Mouse (Mus musculus) liver, embryonic 16.5 days (tissue): Measurements from ENCODE around the gene Gng8. TPM values are rescaled to one million over a fixed set of nuclear protein-coding genes. Genes with fewer than 3 reads are reported as not detected.

Experiments
- ATAC-seq: fragments of 200-750 bp; cut with Nextera tagmentation; 2 replicates; pipeline ENCODE4 v1.8.0; 2017; ENCODE audit warnings: low read depth, mild to moderate bottlenecking, moderate number of reproducible peaks, moderate library complexity
- H3K27ac ChIP-seq: fragments of 300-500 bp; sonication (generic); 2 replicates; pipeline ENCODE4 v1.5.1; 2014; ENCODE audit warnings: mild to moderate bottlenecking, low read length
- H3K27me3 ChIP-seq: fragments of 300-500 bp; sonication (generic); 2 replicates; pipeline ENCODE4 v1.6.1; 2014; ENCODE audit warnings: low read depth, low read length, mixed read lengths; ENCODE audit not compliant: control insufficient read depth, insufficient read depth
- H3K36me3 ChIP-seq: fragments of 300-500 bp; sonication (generic); 2 replicates; pipeline ENCODE4 v1.6.1; 2014; ENCODE audit warnings: mild to moderate bottlenecking; ENCODE audit not compliant: control insufficient read depth, insufficient read depth
- H3K4me1 ChIP-seq: fragments of 300-500 bp; sonication (generic); 2 replicates; pipeline ENCODE4 v1.6.1; 2014; ENCODE audit warnings: low read depth, low read length, mixed read lengths; ENCODE audit not compliant: control insufficient read depth
- H3K4me2 ChIP-seq: fragments of 300-500 bp; sonication (generic); 2 replicates; pipeline ENCODE4 v1.6.1; 2014; ENCODE audit warnings: low read depth, low read length, mixed read lengths
- H3K4me3 ChIP-seq: fragments of 300-500 bp; sonication (generic); 2 replicates; pipeline ENCODE4 v1.5.1; 2014; ENCODE audit warnings: low read depth, mild to moderate bottlenecking, low read length
- H3K9ac ChIP-seq: fragments of 300-500 bp; sonication (generic); 2 replicates; pipeline ENCODE4 v1.6.1; 2014; ENCODE audit warnings: low read depth, low read length
- H3K9me3 ChIP-seq: fragments of 300-500 bp; sonication (generic); replicated peaks from 2 replicates; pipeline ENCODE4 v1.6.1; 2016; ENCODE audit warnings: low read length; ENCODE audit not compliant: control insufficient read depth
- WGBS: fragments of 180-500 bp; shearing (Covaris S2); extraction: QIAGEN DNeasy Blood & Tissue Kit; methylation state at CpG from one replicate; pipeline ENCODE4 v1.1.7; 2014; ENCODE audit not compliant: insufficient replicate concordance; 5-methylcytosine and 5-hydroxymethylcytosine counted together
- polyA plus RNA-seq: library from polyadenylated mRNA; unstranded; fragments of >200 nt; fragmentation: Nextera tagmentation; extraction: Ambion mirVana; gene quantifications from 2 replicates; pipeline ENCODE4 v1.2.1, GENCODE M21; 2015

Gene Gng8
- polyA plus RNA-seq, 1 experiment from 2014 or later, result 0.17 TPM

- Histone ChIP-seq H3K36me3 (peaks cover 21% of the 10 kb centered on the region), H3K9ac (peak overlapping the region; percentile 99), H3K4me3 (peak overlapping the region; percentile 85), H3K27me3 (no peaks in the 10 kb centered on the region), H3K4me1 (peaks cover 45% of the 10 kb centered on the region), H3K9me3 (0 out of 2 replicates have a peak, but pooled peaks cover 2% of the 10 kb centered on the region), H3K27ac (no peak overlapping the region), H3K4me2 (peak overlapping the region; percentile 88)
- 15% methylated on average over 6 of the region's 6 CpGs for WGBS
- ATAC-seq, result no peak
Observed at GRCm38 (mm10) chr7:16921881-16922335, 30.3 kb downstream of the Gng8 start.

- peak overlapping the region; percentile 88 for H3K4me2 ChIP-seq
- 0 out of 2 replicates have a peak, but pooled peaks cover 2% of the 10 kb centered on the region for H3K9me3 ChIP-seq
- no peaks in the 10 kb centered on the region for H3K27me3 ChIP-seq
- H3K36me3 ChIP-seq, result peaks cover 16% of the 10 kb centered on the region
- peaks cover 45% of the 10 kb centered on the region for H3K4me1 ChIP-seq
- peak overlapping the region; percentile 94 for H3K27ac ChIP-seq
- no peak for ATAC-seq
- peak overlapping the region; percentile 99 for H3K9ac ChIP-seq
- peak overlapping the region; percentile 85 for H3K4me3 ChIP-seq
- WGBS, result 32% methylated on average over 10 of the region's 10 CpGs
Observed at GRCm38 (mm10) chr7:16922360-16922973, 30.9 kb downstream of the Gng8 start.

DNA sequence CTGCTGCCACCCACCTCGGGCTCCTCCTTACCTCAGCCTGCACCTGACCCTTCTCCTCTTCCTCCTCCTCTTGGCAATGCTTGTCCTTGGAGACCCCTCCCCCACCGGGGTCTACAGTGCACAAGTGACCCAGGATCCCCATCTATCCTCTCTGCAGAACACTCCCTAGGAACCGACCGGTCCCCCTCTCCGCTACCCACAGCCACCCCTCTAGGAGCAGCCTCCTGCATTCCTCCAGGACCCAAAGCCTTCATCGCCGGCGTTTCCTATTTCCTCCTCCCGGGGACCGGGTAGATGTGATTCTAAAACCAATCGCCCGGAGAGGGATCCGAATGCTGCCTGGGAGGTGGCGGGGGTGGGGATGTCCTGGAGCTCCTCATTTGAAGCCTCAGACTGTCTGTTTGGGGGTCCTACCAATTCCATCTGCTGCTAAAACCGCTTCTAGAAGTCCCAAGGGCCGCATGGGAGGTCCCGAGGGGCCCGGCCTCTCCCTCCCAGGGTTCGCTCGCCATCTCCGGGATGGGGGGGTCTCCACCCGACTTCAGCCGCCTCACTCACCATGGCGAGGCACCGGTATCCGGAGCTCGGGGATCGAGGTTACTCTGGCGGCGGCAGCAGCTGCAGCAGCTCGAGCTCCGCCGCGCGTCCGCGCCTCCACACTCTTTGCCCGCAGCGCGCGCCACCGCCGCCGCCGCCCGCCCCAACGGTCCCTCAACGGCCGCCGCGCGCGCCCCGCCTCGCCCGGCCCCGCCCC is 31.9 kb downstream of the Gng8 start:
- Histone ChIP-seq H3K4me2 (peak overlapping the region; percentile 88), H3K36me3 (peaks cover 7% of the 10 kb centered on the region; the same call in 1 of the 2 replicates), H3K9me3 (0 out of 2 replicates have a peak, but pooled peaks cover 2% of the 10 kb centered on the region), H3K27me3 (no peaks in the 10 kb centered on the region), H3K4me1 (peaks cover 45% of the 10 kb centered on the region), H3K27ac (peak overlapping the region; percentile 94), H3K4me3 (peak overlapping the region; percentile 85), H3K9ac (peak overlapping the region; percentile 99)
- no peak for ATAC-seq
- WGBS, result under 1% methylated on average over 41 of the region's 57 CpGs

GRCm38 (mm10) chr7:16924037-16924834 is 32.6 kb downstream of the Gng8 start, which contains the start of gene Calm3:
Gene Calm3 (minus strand): TSS chr7:16924114.
- ATAC-seq, result peak; percentile 89
- Histone ChIP-seq H3K9me3 (0 out of 2 replicates have a peak, but pooled peaks cover 2% of the 10 kb centered on the region), H3K27ac (peak within 1 kb of the TSS; percentile 94), H3K4me3 (peak within 1 kb of the TSS; percentile 85), H3K4me1 (peaks cover 40% of the 10 kb centered on the region), H3K36me3 (peaks cover 2% of the 10 kb centered on the region; the same call in 1 of the 2 replicates), H3K27me3 (no peaks in the 10 kb centered on the region), H3K4me2 (peak within 1 kb of the TSS; percentile 88), H3K9ac (peak within 1 kb of the TSS; percentile 99)
- 1% methylated on average over 64 of the region's 64 CpGs for WGBS

- no peak for ATAC-seq
- Histone ChIP-seq H3K9ac (no peak overlapping the region), H3K4me2 (no peak overlapping the region), H3K27me3 (no peaks in the 10 kb centered on the region), H3K27ac (no peak overlapping the region), H3K36me3 (no peaks in the 10 kb centered on the region), H3K9me3 (0 out of 2 replicates have a peak, but pooled peaks cover 2% of the 10 kb centered on the region), H3K4me1 (peaks cover 5% of the 10 kb centered on the region), H3K4me3 (no peak overlapping the region)
- 24% methylated on average over 2 of the region's 2 CpGs for WGBS
Observed at GRCm38 (mm10) chr7:16928341-16928740, 36.8 kb downstream of the Gng8 start.

DNA sequence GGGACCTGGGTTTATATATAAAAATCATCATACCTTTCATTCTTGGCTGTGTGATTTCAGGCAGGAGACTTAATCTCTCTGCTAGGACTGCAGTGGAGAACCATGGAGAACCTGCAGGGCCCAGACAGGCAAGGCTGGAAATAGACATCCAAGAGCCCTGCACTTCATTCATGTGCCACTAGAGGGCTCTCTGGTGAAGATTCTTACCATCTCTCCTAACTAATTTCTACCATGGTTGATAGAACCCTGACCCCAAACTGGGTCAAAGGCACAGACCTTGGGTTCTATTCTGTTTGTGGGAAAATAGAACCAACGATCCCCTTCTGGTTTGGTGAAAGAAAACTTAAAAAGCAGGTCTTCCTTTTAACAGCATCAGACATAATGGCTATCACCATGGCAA is 39.3 kb downstream of the Gng8 start:
- H3K4me2 ChIP-seq, result no peak overlapping the region
- H3K9me3 ChIP-seq, result no peaks in the 10 kb centered on the region
- no peak overlapping the region for H3K4me3 ChIP-seq
- no peaks in the 10 kb centered on the region for H3K4me1 ChIP-seq
- H3K36me3 ChIP-seq, result no peaks in the 10 kb centered on the region
- no peak overlapping the region for H3K9ac ChIP-seq
- no peaks in the 10 kb centered on the region for H3K27me3 ChIP-seq
- no peak for ATAC-seq
- no peak overlapping the region for H3K27ac ChIP-seq
- 4% methylated on average over 1 of the region's 1 CpGs for WGBS

DNA sequence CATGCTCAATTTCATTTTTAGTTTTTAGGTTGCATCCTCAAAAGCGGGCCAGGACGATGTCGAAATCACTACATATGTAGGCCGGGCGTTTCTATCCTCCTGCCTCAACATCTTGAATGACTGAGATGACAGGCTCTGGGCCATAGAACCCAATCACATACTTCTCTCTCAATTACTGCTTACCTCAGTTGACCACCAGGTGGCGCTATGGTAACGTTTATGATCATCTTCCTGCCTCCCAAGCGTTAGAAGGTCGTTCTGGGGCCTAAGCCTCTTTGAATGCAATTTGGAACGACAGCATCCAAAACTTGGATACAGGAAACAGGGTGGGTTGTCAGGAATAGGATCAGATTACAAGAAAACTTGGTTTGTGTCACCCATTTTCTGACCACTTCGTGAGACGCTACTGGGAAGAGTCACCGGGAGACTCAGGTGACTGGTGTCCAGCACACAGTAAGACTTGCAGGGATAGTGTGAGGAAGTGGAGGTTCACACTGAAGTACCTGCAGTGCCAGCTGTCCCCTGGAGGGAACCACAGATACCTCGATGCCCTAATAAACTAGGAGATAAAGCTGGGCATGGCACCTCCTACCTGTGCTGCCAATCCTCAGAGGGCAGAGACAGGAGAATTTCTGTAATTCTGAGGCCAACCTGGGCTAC is 40.5 kb downstream of the Gng8 start:
- 19% methylated on average over 14 of the region's 14 CpGs for WGBS
- no peaks in the 10 kb centered on the region for H3K4me1 ChIP-seq
- no peaks in the 10 kb centered on the region for H3K36me3 ChIP-seq
- H3K27ac ChIP-seq, result no peak overlapping the region
- H3K4me2 ChIP-seq, result no peak overlapping the region
- no peak overlapping the region for H3K4me3 ChIP-seq
- H3K9ac ChIP-seq, result no peak overlapping the region
- H3K27me3 ChIP-seq, result no peaks in the 10 kb centered on the region
- H3K9me3 ChIP-seq, result no peaks in the 10 kb centered on the region
- peak; percentile 64 for ATAC-seq

- no peak overlapping the region for H3K4me2 ChIP-seq
- H3K4me1 ChIP-seq, result no peaks in the 10 kb centered on the region
- ATAC-seq, result no peak
- 33% methylated on average over 14 of the region's 14 CpGs for WGBS
- no peaks in the 10 kb centered on the region for H3K9me3 ChIP-seq
- H3K27ac ChIP-seq, result no peak overlapping the region
- H3K4me3 ChIP-seq, result no peak overlapping the region
- H3K36me3 ChIP-seq, result no peaks in the 10 kb centered on the region
- H3K9ac ChIP-seq, result no peak overlapping the region
- H3K27me3 ChIP-seq, result no peaks in the 10 kb centered on the region
Observed at GRCm38 (mm10) chr7:16932704-16933577, 41.4 kb downstream of the Gng8 start.
